Mouse (Mus musculus) spleen, adult 2 months (tissue): ENCODE data around the gene Lrrc55.

ENCODE experiments used
- CTCF ChIP-seq: fragments of 200-500 bp; IDR thresholded peaks from 2 replicates; pipeline ENCODE4 v1.5.1; 2011; ENCODE audit warnings: mild to moderate bottlenecking, inconsistent platforms; ENCODE audit not compliant: insufficient read depth, insufficient read length, insufficient replicate concordance; ENCODE audit errors: extremely low read depth
- POLR2A ChIP-seq: fragments of 200-500 bp; IDR thresholded peaks from 2 replicates; pipeline ENCODE4 v1.6.1; 2011; ENCODE audit warnings: low read depth, low read length, inconsistent platforms

DNA sequence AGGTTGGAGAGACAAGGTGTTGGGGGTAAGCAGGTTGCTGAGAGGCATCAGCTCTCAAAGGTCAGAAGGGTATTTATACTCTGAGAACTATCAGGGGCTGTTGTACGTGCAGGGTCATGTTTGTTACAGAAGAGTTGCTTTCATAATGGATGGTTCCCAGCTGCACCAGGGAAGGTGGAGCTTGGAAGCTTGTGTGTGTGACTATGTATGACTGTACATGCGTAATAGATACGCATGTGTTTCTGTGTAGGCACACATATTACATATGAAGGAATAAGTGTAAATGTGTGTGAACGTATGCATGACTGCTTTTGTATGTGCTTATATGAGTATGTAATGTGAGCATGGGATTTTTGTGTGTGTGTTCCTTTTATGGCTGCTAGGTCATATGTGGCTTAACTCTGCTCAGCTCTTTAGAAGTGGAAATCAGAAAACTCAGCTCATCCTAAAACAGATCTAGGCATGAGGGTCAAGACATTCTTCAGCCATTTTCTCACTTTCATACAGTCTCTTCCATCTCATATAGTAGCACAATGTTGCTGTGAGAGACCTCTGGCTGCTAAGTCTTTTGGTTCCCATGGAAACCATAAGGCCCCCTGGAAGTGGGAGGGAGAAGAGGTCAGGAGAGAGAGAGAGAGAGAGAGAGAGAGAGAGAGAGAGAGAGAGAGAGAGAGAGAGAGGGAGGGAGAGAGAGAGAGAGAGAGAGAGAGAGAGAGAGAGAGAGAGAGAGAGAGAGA is 35.9 kb downstream of the Lrrc55 start:
- no peak for TF ChIP-seq POLR2A
- TF ChIP-seq CTCF: no peak
